Mouse (Mus musculus): ENCODE measurements around the gene Elf2.

The Elf2 gene

DNA sequence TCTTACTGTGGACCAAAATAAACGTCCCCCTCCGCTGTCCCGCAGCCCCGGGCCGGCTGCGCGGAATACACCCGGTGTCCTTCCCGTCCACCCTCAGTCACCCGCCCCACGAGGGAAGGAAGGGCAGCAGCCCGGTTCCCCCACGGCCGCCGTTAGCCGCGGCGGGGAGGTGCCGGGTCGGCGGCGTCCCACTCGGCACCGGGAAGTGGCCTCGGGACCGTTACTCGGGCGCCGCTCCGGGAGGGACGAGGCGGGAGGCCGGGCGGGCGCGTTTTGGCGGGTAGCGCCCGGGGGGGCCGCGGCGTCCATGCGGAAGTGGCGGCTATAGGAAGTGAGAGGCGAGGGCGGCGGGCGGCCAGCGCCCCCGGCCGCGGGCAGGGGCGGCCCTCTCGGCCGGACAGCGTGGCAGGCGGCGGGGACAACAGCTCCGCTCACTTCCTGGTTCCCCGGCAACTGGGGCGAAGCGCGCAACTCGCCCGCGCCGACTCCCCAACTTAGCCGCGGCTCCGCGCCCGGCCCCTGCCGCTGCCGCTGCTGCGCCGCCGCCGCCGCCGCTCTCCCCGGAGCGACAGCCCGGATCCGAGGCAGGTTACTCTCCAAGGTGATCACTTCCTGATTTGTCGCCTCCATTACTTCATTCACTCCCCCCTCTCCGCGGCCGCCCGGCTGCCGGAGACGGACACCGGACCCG is 63.9 kb downstream of the Elf2 start:
- DNase-seq = peak in 1 of 2 experiments; percentile 52

GRCm38 (mm10) chr3:51275956-51276398 is 64.5 kb downstream of the Elf2 start:
- peak; percentile 99 for DNase-seq

- no peak for DNase-seq
These were observed 70.2 kb downstream of the Elf2 start for GRCm38 (mm10) chr3:51270069-51270817.

- no peak for DNase-seq
These were observed 72.0 kb downstream of the Elf2 start for GRCm38 (mm10) chr3:51268434-51268833.

- DNase-seq = no peak
These were observed 77.5 kb downstream of the Elf2 start for GRCm38 (mm10) chr3:51262942-51263341.

DNA sequence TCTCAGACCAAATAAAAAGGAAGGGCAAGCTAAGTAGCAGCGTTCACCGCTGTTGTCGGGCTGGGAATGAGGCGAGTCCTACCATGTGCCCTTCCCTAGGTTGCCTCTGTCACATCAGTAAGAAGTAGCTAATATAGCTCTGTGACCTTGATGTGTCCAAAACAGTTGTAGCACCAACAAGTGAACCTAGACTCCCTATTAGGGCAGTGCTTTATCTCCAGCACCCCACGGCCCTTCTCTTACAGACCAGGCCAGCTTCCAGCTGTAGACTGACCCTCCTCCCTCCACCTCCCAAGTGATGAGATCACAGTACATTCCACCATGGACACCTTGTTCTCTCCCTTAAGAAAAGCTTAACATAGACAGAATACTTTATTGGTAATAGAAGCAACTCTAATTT is 82.4 kb downstream of the Elf2 start:
- no peak for DNase-seq

DNA sequence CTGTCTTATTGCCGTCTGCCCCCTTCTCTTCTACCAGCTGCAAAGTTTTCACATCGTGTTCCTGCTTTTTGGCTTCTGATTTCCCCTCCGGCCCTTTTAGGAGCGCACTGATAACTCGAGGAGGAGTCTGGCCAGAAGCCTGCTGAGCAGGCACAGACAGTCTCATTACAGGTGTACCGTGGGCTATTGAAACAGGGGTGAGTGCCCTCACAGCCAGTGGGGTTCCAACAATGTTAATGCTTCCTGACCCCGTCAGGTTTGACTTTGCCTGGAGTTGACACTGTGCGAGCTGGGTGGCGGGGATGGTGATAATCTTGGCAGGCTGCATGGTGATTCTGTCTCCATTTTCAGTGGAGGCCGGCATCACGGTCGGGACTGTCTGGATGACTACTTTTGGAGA is 84.0 kb downstream of the Elf2 start:
- no peak for DNase-seq

DNA sequence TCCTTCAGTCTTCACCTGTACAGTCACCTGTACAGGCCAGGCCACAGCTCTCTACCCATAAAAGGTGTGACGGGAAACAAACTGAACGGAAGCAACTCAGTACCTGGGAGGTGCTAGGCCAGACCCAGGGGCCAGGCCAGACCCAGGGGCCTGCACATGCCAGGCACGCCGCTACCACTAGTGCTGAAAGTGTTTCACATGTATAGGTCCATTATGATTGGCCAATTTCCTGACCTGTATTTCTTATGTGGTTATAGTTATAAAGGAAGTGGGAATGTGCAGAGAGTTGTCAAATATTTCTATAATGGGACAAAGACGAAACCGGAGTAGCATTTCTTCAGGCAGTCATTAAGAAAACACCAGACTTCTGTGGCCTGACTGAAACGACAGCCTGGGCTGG is 85.7 kb downstream of the Elf2 start:
- DNase-seq = no peak

GRCm38 (mm10) chr3:51252689-51253402 is 87.6 kb downstream of the Elf2 start:
- DNase-seq = no peak

- DNase-seq = no peak
These were observed 88.2 kb downstream of the Elf2 start for GRCm38 (mm10) chr3:51252223-51252622.

GRCm38 (mm10) chr3:51251057-51251456 is 89.4 kb downstream of the Elf2 start:
- DNase-seq = no peak

- no peak for DNase-seq
These were observed 90.6 kb downstream of the Elf2 start for GRCm38 (mm10) chr3:51249866-51250265.

GRCm38 (mm10) chr3:51249460-51249859 is 91.0 kb downstream of the Elf2 start:
- DNase-seq = no peak

GRCm38 (mm10) chr3:51248600-51248999 is 91.9 kb downstream of the Elf2 start:
- no peak for DNase-seq

GRCm38 (mm10) chr3:51247704-51248103 is 92.8 kb downstream of the Elf2 start:
- no peak for DNase-seq

DNA sequence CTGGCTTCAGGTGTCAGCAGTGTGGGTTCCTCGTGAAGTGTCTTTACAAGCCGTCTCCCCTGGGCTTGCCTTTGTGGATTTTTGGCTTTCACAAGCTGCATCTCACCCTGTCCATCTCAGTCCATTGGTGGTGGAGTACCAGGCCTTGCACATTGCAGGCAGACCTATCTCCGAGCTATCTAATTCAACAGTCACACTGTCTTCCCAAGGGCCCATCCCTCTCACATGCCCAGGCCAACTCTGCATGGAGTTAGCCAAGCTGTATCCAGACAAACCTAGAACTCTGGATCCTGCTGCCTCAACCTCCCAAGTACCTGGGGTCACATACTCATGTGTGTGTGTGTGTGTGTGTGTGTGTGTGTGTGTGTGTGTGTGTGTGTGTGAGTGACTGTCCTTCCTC is 100.9 kb downstream of the Elf2 start:
- DNase-seq = no peak

DNA sequence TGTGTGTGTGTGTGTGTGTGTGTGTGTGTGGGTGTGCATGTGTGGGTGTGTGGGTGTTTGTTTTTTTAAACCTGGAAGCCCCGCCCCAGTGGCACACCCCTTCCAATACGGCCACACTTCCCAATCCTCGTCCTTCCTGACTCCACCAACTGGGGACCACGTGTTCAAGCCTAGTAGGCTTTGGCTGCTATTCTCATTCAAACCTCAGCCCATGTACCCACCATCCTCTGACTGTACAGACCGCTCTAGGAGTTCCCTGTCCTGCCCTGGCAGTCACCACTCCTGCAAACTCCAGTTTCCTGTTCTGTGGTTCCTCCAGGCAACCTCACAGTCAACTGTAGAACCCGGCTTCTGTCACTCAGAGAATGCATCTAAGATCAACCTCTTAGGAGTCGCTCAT is 101.9 kb downstream of the Elf2 start:
- no peak for DNase-seq

DNA sequence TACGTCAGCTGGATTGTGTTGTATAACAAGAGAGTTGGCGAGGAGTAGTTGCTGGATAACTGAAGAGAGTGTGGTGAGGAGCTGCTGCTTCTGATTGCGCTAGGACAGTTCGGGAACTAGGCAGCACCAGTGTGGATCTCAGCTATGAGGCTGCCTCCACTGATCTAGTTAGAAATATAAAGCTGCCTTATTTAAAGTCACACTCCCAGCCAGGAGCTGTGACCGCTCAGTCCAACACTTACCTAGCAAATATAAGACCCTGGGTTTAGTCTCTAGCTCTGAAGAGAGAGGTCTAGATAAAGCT is 105.8 kb downstream of the Elf2 start:
- no peak for DNase-seq

DNA sequence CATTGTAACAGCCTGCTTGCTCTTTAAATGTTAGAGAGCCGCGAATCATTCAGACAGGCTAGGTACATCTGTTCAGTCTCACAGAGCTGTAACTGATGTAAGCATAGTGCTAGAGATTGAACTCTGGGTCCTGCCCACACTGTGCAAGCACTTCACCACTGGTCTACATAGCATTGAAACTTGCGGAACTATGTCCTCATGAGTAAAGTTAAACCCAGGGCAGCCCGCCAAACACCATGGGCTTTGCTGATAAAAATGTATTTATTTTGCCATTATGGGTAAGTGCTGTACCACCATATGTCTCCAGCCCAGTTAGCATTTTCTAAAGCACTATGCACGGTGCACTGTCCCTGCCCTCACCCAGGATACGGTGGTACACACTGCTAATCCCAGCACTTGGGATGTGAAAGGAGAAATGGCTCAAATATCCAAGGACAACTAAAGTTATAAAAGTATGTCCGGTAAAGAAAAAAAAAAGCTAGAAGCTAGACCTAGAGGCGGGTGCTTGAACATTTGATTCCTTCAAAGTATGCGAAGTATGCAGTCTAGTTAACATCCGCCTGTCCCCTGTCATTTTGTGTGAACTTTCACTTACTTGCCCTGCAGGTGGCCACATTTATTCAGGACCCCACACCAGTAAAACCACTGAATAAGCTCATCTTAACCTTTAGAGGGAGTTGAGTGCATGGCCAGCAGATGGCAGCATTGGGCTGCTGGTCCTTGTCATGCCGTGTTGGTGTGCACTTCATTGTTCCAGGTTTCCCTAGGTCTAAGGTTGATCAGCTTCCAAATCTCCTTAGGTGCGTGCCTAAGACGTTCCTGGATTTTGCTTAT is 106.3 kb downstream of the Elf2 start:
- DNase-seq = peak; percentile 74 to 83

GRCm38 (mm10) chr3:51233474-51233873 is 107.0 kb downstream of the Elf2 start:
- DNase-seq = peak; percentile 69 to 79

DNA sequence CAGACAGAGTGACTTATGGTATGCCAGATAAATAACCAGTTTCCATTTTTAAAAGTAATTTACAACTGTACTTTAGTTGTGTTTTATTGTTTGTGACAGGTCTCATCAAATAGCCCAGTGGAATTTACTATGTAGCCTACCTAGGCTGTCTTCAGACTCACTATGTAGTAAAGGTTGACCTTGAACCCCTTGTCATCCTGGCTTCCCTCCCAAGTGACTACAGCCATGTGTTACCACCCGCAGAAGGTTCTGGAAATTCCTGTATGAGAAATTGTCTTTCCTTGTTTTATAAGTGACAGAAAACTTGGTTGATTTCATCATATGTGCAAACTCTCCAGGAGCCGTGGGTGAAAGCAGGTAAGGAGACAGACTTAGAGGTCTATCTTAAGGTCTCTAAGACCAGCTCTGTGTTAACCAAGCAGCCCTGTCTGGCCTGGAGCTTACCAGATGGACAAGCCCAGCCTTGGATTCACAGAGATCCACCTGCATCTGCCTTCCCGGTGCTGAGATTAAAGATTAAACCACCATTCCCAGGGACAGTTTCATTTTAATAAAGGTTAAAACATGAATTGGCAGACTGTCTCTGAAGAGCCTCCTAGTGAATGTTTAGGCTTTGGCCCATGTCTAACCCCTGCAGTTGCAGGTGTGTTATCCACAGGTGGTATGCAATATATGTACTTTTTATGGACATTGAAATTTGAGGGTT is 108.1 kb downstream of the Elf2 start:
- no peak for DNase-seq

DNA sequence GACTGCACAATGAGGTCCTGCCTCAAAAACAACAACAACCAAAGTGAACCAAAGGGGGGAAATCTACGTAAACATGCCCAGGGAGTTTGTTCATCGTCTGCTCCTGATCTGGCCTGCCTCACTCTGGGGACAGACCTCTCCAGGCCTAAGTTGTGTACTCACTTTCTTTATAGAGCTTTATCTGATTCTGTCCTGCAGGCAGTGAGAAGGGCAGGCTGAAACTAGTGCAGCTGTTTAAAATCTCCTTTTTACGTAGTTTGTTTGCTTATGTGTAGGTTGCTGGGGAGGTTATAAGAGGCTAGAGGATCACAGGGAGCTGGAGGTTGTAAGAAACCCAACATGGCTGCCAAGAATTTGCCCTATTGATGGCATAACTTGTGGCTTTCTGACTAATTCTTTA is 109.0 kb downstream of the Elf2 start:
- no peak for DNase-seq

All from kidney, adult 8-10 months (tissue).